Mouse (Mus musculus) T-helper 1 cell (primary cell): ENCODE results near the gene Reep6.

Experiments
- in situ Hi-C: fragments of 300-600 bp; cut with MboI, MseI; formaldehyde crosslinking; loops from one replicate; pipeline ENCODE4 v1.15.1; 2025; ENCODE audit warnings: high pct_unique_total_duplicates

Gene Reep6

DNA sequence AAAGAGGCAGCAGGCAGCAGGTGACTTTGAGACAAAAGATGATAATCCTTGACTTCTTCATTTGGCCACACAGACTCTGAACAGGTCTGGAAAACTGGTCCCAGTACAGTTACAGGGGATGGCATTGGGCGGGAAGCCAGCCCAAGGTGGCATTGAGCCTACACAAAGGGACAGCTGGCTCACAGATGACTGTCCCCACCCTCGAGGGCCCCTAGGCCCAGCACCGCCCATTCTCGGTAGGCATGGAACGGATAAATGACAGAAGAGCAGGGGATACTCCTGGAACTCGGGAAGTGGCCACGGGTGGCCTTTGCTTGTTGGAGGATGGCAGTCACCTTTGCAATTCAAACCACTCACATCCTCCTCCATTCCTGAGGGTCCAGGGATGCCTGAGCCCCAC, 55.6 kb downstream of the Reep6 start:
- in situ Hi-C loops: no loop called here
